ENCODE assay signal across 22 mouse cellular contexts in genomic region chr1:171237438-171237837, GRCm38 (mm10). TPM values are rescaled to one million over a fixed set of nuclear protein-coding genes. Genes with fewer than 3 reads are reported as not detected.
"Had no signal": no experiment of that assay in that cellular context is flagged by ENCODE, and none has a peak within 500 bp of the region (broad histone marks: within the 10 kb centered on the region; RNA-seq: fewer than 3 reads in every experiment).

No protein-coding gene starts in this region.

- H3K9ac ChIP-seq: kidney, embryonic 15.5 days; limb, embryonic 13.5 days; lung, embryonic 15.5 days; midbrain, embryonic 13.5 days; neural tube, embryonic 13.5 days; stomach, embryonic 15.5 days had no signal

- ATAC-seq: midbrain, embryonic 13.5 days; midbrain, embryonic 16.5 days had no signal

- H3K9me3 ChIP-seq: kidney, embryonic 15.5 days; limb, embryonic 10.5 days; limb, embryonic 13.5 days; lung, embryonic 15.5 days; megakaryocyte, embryonic 14.5 days; midbrain, embryonic 10.5 days; midbrain, embryonic 13.5 days; neural tube, embryonic 13.5 days; stomach, embryonic 15.5 days had no signal

- H3K4me1 ChIP-seq: limb, embryonic 10.5 days; limb, embryonic 13.5 days; lung, embryonic 15.5 days; midbrain, embryonic 13.5 days; neural tube, embryonic 13.5 days; stomach, embryonic 15.5 days had no signal

- H3K27ac ChIP-seq: kidney, embryonic 15.5 days; layer of hippocampus, adult 2 months; limb, embryonic 10.5 days; limb, embryonic 13.5 days; lung, embryonic 15.5 days; midbrain, embryonic 10.5 days; midbrain, embryonic 13.5 days; neural tube, embryonic 13.5 days; stomach, embryonic 15.5 days had no signal

- DNase-seq: kidney, adult 8-10 months; layer of hippocampus, adult 9-11 months; lung, adult 18-20 months; lung, postnatal 10 days; lung, postnatal 36 days; right cerebral cortex, adult 18-20 months; right cerebral cortex, postnatal 14 days; right cerebral cortex, postnatal 4 days; thymus, adult 18-20 months; thymus, postnatal 36 days had no signal

- H3K27me3 ChIP-seq: kidney, embryonic 15.5 days; limb, embryonic 13.5 days; lung, embryonic 15.5 days; megakaryocyte, embryonic 14.5 days; midbrain, embryonic 13.5 days; neural tube, embryonic 13.5 days; stomach, embryonic 15.5 days had no signal

- H3K4me2 ChIP-seq: kidney, embryonic 15.5 days; limb, embryonic 13.5 days; lung, embryonic 15.5 days; midbrain, embryonic 13.5 days; neural tube, embryonic 13.5 days; stomach, embryonic 15.5 days had no signal

- H3K4me3 ChIP-seq: kidney, embryonic 15.5 days; layer of hippocampus, adult 2 months; limb, embryonic 10.5 days; limb, embryonic 13.5 days; lung, embryonic 15.5 days; megakaryocyte, embryonic 14.5 days; midbrain, embryonic 10.5 days; midbrain, embryonic 13.5 days; myocyte; neural tube, embryonic 13.5 days; stomach, embryonic 15.5 days had no signal

RNA-seq across cellular contexts. Expression of gene Fcer1g, which starts 3.3 kb away (rescaled TPM):
- polyA plus RNA-seq: myocyte had no signal

RNA-seq across cellular contexts. Expression of gene Apoa2, which starts 12.6 kb away (rescaled TPM):
- polyA plus RNA-seq: myocyte had no signal
